Mouse (Mus musculus): ENCODE measurements around the gene Naip5.
"Not testable (repeated sequence)": the region's sequence is repeated elsewhere in the genome, so short reads cannot be mapped to it uniquely, and the experiment has no call there.

Gene Naip5

GRCm38 (mm10) chr13:100246223-100246622 is at the start of gene Naip5:
Gene Naip5, minus strand, starts transcription at chr13:100246323.
- not testable (repeated sequence) for DNase-seq (ENCODE audit: low read depth)

- no peak for DNase-seq (ENCODE audit: low read depth)
These were observed 38.5 kb upstream of the Naip5 start for GRCm38 (mm10) chr13:100284611-100285010.

GRCm38 (mm10) chr13:100271474-100272132 is 25.5 kb upstream of the Naip5 start:
- not testable (repeated sequence) for DNase-seq (ENCODE audit: low read depth)

- DNase-seq (ENCODE audit: low read depth): not testable (repeated sequence)
These were observed 10.9 kb upstream of the Naip5 start for GRCm38 (mm10) chr13:100256996-100257395.

- DNase-seq (ENCODE audit: low read depth): not testable (repeated sequence)
These were observed 9.8 kb upstream of the Naip5 start for GRCm38 (mm10) chr13:100255925-100256324.

- not testable (repeated sequence) for DNase-seq (ENCODE audit: low read depth)
These were observed 5.8 kb upstream of the Naip5 start for GRCm38 (mm10) chr13:100251897-100252296.

GRCm38 (mm10) chr13:100246896-100247519 is 885 bp upstream of the Naip5 start:
- not testable (repeated sequence) for DNase-seq (ENCODE audit: low read depth)

- no peak for DNase-seq (ENCODE audit: low read depth)
These were observed 2.4 kb downstream of the Naip5 start for GRCm38 (mm10) chr13:100243702-100244101.

GRCm38 (mm10) chr13:100213683-100214082 is 32.4 kb downstream of the Naip5 start:
- not testable (repeated sequence) for DNase-seq (ENCODE audit: low read depth)

- DNase-seq (ENCODE audit: low read depth): peak; percentile 2
These were observed 35.6 kb downstream of the Naip5 start for GRCm38 (mm10) chr13:100210540-100210939.

GRCm38 (mm10) chr13:100203319-100203718 is 42.8 kb downstream of the Naip5 start:
- no peak for DNase-seq (ENCODE audit: low read depth)

GRCm38 (mm10) chr13:100201659-100202333 is 44.3 kb downstream of the Naip5 start, which contains the start of gene Naip2:
Gene Naip2, minus strand, starts transcription at chr13:100202092.
- not testable (repeated sequence) for DNase-seq (ENCODE audit: low read depth)

- DNase-seq (ENCODE audit: low read depth): no peak
These were observed 45.3 kb downstream of the Naip5 start for GRCm38 (mm10) chr13:100200778-100201177.

- DNase-seq (ENCODE audit: low read depth): no peak
These were observed 50.7 kb downstream of the Naip5 start for GRCm38 (mm10) chr13:100195421-100195820.

- DNase-seq (ENCODE audit: low read depth): not testable (repeated sequence)
These were observed 63.0 kb downstream of the Naip5 start for GRCm38 (mm10) chr13:100183111-100183510.

GRCm38 (mm10) chr13:100174360-100174759 is 71.8 kb downstream of the Naip5 start:
- not testable (repeated sequence) for DNase-seq (ENCODE audit: low read depth)

- DNase-seq (ENCODE audit: low read depth): not testable (repeated sequence)
These were observed 79.7 kb downstream of the Naip5 start for GRCm38 (mm10) chr13:100166378-100166777.

GRCm38 (mm10) chr13:100162467-100162866 is 83.7 kb downstream of the Naip5 start:
- not testable (repeated sequence) for DNase-seq (ENCODE audit: low read depth)
